Mouse (Mus musculus) hematopoietic stem cell, adult 5-6 weeks (primary cell): ENCODE measurements around the gene Gm21750. TPM values are rescaled to one million over a fixed set of nuclear protein-coding genes. Genes with fewer than 3 reads are reported as not detected.
"Not testable (repeated sequence)": the region's sequence is repeated elsewhere in the genome, so short reads cannot be mapped to it uniquely, and the experiment has no call there.

Experiments
- ATAC-seq, 2 experiments: fragments of 125-278 bp in 1 of 2; replicated peaks in 1 of 2; 2 replicates each; pipeline ENCODE4 v1.8.0; 2016 to 2017; ENCODE audit warnings: inconsistent platforms in 2 of 2, mild to moderate bottlenecking in 2 of 2, moderate number of reproducible peaks in 2 of 2, low read depth in 1 of 2, moderate TSS enrichment in 1 of 2; ENCODE audit not compliant: low FRiP score in 2 of 2, poor library complexity in 2 of 2, severe bottlenecking in 2 of 2, insufficient read depth in 1 of 2, low TSS enrichment in 1 of 2
- total RNA-seq: library from RNA; stranded (forward); fragments of 172-1452, 232-1000 nt; gene quantifications from 2 replicates; pipeline ENCODE4 v1.2.3, GENCODE M21; 2017

Gm21750 gene
- not detected in 2 replicates for total RNA-seq

GRCm38 (mm10) chr14:73660925-73661324, at the start of gene Gm21750:
Gm21750 (plus strand) TSS chr14:73661225.
- ATAC-seq = not testable (repeated sequence)

- not testable (repeated sequence) for ATAC-seq
These were observed 46.1 kb upstream of the Gm21750 start for GRCm38 (mm10) chr14:73614961-73615360.

GRCm38 (mm10) chr14:73620880-73621279, 40.1 kb upstream of the Gm21750 start:
- ATAC-seq = no peak

GRCm38 (mm10) chr14:73622988-73623387, 38.0 kb upstream of the Gm21750 start:
- no peak for ATAC-seq

- no peak for ATAC-seq
These were observed 35.6 kb upstream of the Gm21750 start for GRCm38 (mm10) chr14:73625469-73625868.

GRCm38 (mm10) chr14:73631511-73631910, 29.5 kb upstream of the Gm21750 start:
- no peak for ATAC-seq

- ATAC-seq = peak; percentile 81 to 87
These were observed 28.3 kb upstream of the Gm21750 start for GRCm38 (mm10) chr14:73632648-73633263.

GRCm38 (mm10) chr14:73634356-73634755, 26.7 kb upstream of the Gm21750 start:
- ATAC-seq = no peak

- peak; percentile 50 to 66; a peak in 2 of 4 replicates for ATAC-seq
These were observed 23.6 kb upstream of the Gm21750 start for GRCm38 (mm10) chr14:73637460-73637859.

GRCm38 (mm10) chr14:73650179-73650578, 10.8 kb upstream of the Gm21750 start:
- no peak for ATAC-seq

- no peak for ATAC-seq
These were observed 9.1 kb downstream of the Gm21750 start for GRCm38 (mm10) chr14:73670091-73670490.

- peak; percentile 46 to 58; a peak in 3 of 4 replicates for ATAC-seq
These were observed 26.7 kb downstream of the Gm21750 start for GRCm38 (mm10) chr14:73687726-73688125.

GRCm38 (mm10) chr14:73688427-73688826, 27.4 kb downstream of the Gm21750 start:
- no peak for ATAC-seq

- ATAC-seq = no peak
These were observed 39.2 kb downstream of the Gm21750 start for GRCm38 (mm10) chr14:73700256-73700655.

- no peak for ATAC-seq
These were observed 48.5 kb downstream of the Gm21750 start for GRCm38 (mm10) chr14:73709412-73710110.
